Mouse (Mus musculus) heart, adult 2 months (tissue): ENCODE data around the gene Olfr382.

Experiments used
- CTCF ChIP-seq: fragments of 200-600 bp; IDR thresholded peaks from 2 replicates; pipeline ENCODE4 v1.8.1; 2022; ENCODE audit warnings: antibody characterized with exemption, mild to moderate bottlenecking, moderate library complexity
- POLR2A ChIP-seq: fragments of 200-500 bp; IDR thresholded peaks from 2 replicates; pipeline ENCODE4 v1.6.1; 2011; ENCODE audit warnings: mild to moderate bottlenecking, low read depth, low read length, control low read depth; ENCODE audit not compliant: insufficient read depth

- TF ChIP-seq CTCF (no peak), POLR2A (no peak)
These were observed 25.5 kb downstream of the Olfr382 start, which contains the start of gene Olfr381 for GRCm38 (mm10) chr11:73491503-73491902.
